Mouse (Mus musculus) monocyte, adult 5-6 weeks (primary cell): Measurements from ENCODE around the gene Taar8c. TPM values are rescaled to one million over a fixed set of nuclear protein-coding genes. Genes with fewer than 3 reads are reported as not detected.
"Not testable (repeated sequence)": the region's sequence is repeated elsewhere in the genome, so short reads cannot be mapped to it uniquely, and the experiment has no call there.

Source experiments
- ATAC-seq: fragments of 153-309, 156-312 bp; replicated peaks from 2 replicates; pipeline ENCODE4 v1.8.0; 2017; ENCODE audit warnings: mild to moderate bottlenecking; ENCODE audit not compliant: low TSS enrichment, insufficient number of reproducible peaks, severe bottlenecking, poor library complexity, low FRiP score
- total RNA-seq: library from RNA; stranded (forward); fragments of 200-1000, 200-491, 200-594 nt; gene quantifications from 3 replicates; pipeline ENCODE4 v1.2.3, GENCODE M21; 2017

Taar8c gene
- total RNA-seq, 1 experiment from 2014 or later = not detected

- ATAC-seq = no peak
These were observed 21.5 kb downstream of the Taar8c start for GRCm38 (mm10) chr10:24080166-24080565.

GRCm38 (mm10) chr10:24076200-24076599 is 25.5 kb downstream of the Taar8c start, which contains the start of gene Taar8a:
Gene Taar8a (plus strand): TSS chr10:24076500.
- not testable (repeated sequence) for ATAC-seq

GRCm38 (mm10) chr10:24074751-24075150 is 27.0 kb downstream of the Taar8c start:
- not testable (repeated sequence) for ATAC-seq

- ATAC-seq = no peak
These were observed 42.7 kb downstream of the Taar8c start for GRCm38 (mm10) chr10:24058986-24059385.

- no peak for ATAC-seq
These were observed 49.7 kb downstream of the Taar8c start for GRCm38 (mm10) chr10:24052039-24052438.

Other genes starting within 250 kb of the Taar8c start
- gene Vnn1, start 207.2 kb downstream of the Taar8c start, total RNA-seq = not detected in 3 replicates
- not detected in 3 replicates for gene Taar1, start 181.6 kb downstream of the Taar8c start, total RNA-seq
- gene Taar2, start 163.3 kb downstream of the Taar8c start, total RNA-seq = not detected in 3 replicates
- not detected in 3 replicates for gene Taar3, start 152.4 kb downstream of the Taar8c start, total RNA-seq
- not detected in 3 replicates for gene Taar4, start 141.4 kb downstream of the Taar8c start, total RNA-seq
- not detected in 3 replicates for gene Taar5, start 131.2 kb downstream of the Taar8c start, total RNA-seq
- not detected in 3 replicates for gene Taar6, start 116.3 kb downstream of the Taar8c start, total RNA-seq
- gene Taar7a, start 108.4 kb downstream of the Taar8c start, total RNA-seq = not detected in 3 replicates
- gene Taar7b, start 102.0 kb downstream of the Taar8c start, total RNA-seq = not detected in 3 replicates
- not detected in 3 replicates for gene Taar7d, start 74.7 kb downstream of the Taar8c start, total RNA-seq
- not detected in 3 replicates for gene Taar7e, start 64.3 kb downstream of the Taar8c start, total RNA-seq
- not detected in 3 replicates for gene Taar7f, start 52.4 kb downstream of the Taar8c start, total RNA-seq
- not detected in 3 replicates for gene Taar8a, start 25.4 kb downstream of the Taar8c start, total RNA-seq
- gene Taar8b, start 9.6 kb downstream of the Taar8c start, total RNA-seq = not detected in 3 replicates
- gene Taar9, start 7.6 kb upstream of the Taar8c start, total RNA-seq = not detected in 3 replicates
- 104 to 141 TPM (median 123 TPM) in 3 replicates for gene Stx7, start 47.4 kb upstream of the Taar8c start, total RNA-seq
- gene Moxd1, start 121.6 kb upstream of the Taar8c start, total RNA-seq = not detected in 3 replicates